Mouse (Mus musculus) thymus, adult 18-20 months (tissue): ENCODE data around the gene Tas2r138.
"Not testable (repeated sequence)": the region's sequence is repeated elsewhere in the genome, so short reads cannot be mapped to it uniquely, and the experiment has no call there.

Source experiments
- DNase-seq, 2 experiments: peaks; one replicate each; pipeline ENCODE4 v3.0.0; 2022; ENCODE audit warnings: mixed read lengths in 2 of 2

The Tas2r138 gene

GRCm38 (mm10) chr6:40613260-40613852 lies at the start of gene Tas2r138:
Tas2r138 (minus strand) TSS chr6:40613310.
- DNase-seq, result no peak

- DNase-seq, result no peak
Observed at GRCm38 (mm10) chr6:40660930-40661329, 47.8 kb upstream of the Tas2r138 start.

- DNase-seq, result no peak
Observed at GRCm38 (mm10) chr6:40650953-40651352, 37.8 kb upstream of the Tas2r138 start.

GRCm38 (mm10) chr6:40645701-40646100 lies 32.6 kb upstream of the Tas2r138 start:
- no peak for DNase-seq

- no peak for DNase-seq
Observed at GRCm38 (mm10) chr6:40640710-40641538, 27.8 kb upstream of the Tas2r138 start.

GRCm38 (mm10) chr6:40637755-40638154 lies 24.6 kb upstream of the Tas2r138 start:
- no peak for DNase-seq

- no peak for DNase-seq
Observed at GRCm38 (mm10) chr6:40635559-40635958, 22.4 kb upstream of the Tas2r138 start.

- no peak for DNase-seq
Observed at GRCm38 (mm10) chr6:40634640-40635071, 21.5 kb upstream of the Tas2r138 start.

- DNase-seq, result no peak
Observed at GRCm38 (mm10) chr6:40628406-40629000, 15.4 kb upstream of the Tas2r138 start, which contains the start of gene Mgam. Mgam (plus strand) TSS chr6:40628831.

- DNase-seq, result no peak
Observed at GRCm38 (mm10) chr6:40626111-40626510, 13.0 kb upstream of the Tas2r138 start.

- no peak for DNase-seq
Observed at GRCm38 (mm10) chr6:40617965-40618364, 4.9 kb upstream of the Tas2r138 start.

- no peak for DNase-seq
Observed at GRCm38 (mm10) chr6:40610244-40610643, 2.9 kb downstream of the Tas2r138 start.

- no peak for DNase-seq
Observed at GRCm38 (mm10) chr6:40607431-40607830, 5.7 kb downstream of the Tas2r138 start.

GRCm38 (mm10) chr6:40598546-40598945 lies 14.6 kb downstream of the Tas2r138 start:
- DNase-seq, result not testable (repeated sequence)

- DNase-seq, result no peak
Observed at GRCm38 (mm10) chr6:40594804-40595550, 18.1 kb downstream of the Tas2r138 start.

GRCm38 (mm10) chr6:40588346-40588745 lies 24.8 kb downstream of the Tas2r138 start:
- DNase-seq, result no peak

- DNase-seq, result no peak
Observed at GRCm38 (mm10) chr6:40585645-40586044, 27.5 kb downstream of the Tas2r138 start, which contains the start of gene Clec5a. Clec5a (minus strand) TSS chr6:40585821.

- no peak for DNase-seq
Observed at GRCm38 (mm10) chr6:40584336-40584735, 28.8 kb downstream of the Tas2r138 start.

GRCm38 (mm10) chr6:40576305-40576704 lies 36.8 kb downstream of the Tas2r138 start:
- no peak for DNase-seq

- DNase-seq, result no peak
Observed at GRCm38 (mm10) chr6:40573618-40574017, 39.5 kb downstream of the Tas2r138 start.

GRCm38 (mm10) chr6:40569187-40569586 lies 43.9 kb downstream of the Tas2r138 start, which contains the start of gene Olfr460:
Olfr460 (plus strand) TSS chr6:40569487.
- DNase-seq, result no peak
